Mouse (Mus musculus) inflammation-experienced regulatory T-cells, adult 6 months (primary cell): Measurements from ENCODE around the gene Tmem214. TPM values are rescaled to one million over a fixed set of nuclear protein-coding genes. Genes with fewer than 3 reads are reported as not detected.

Experiments
- ATAC-seq: one replicate; pipeline ENCODE4 v1.8.0; 2017
- polyA plus RNA-seq, 3 experiments: library from polyadenylated mRNA; unstranded; fragments of 100-300 nt; shearing (Covaris generic); gene quantifications; one replicate each; pipeline ENCODE4 v1.2.1; 2017

Gene Tmem214
- polyA plus RNA-seq: 10 to 100 TPM; 23.3 to 26.9 (median 25.2) TPM

- ATAC-seq: no peak
Observed at GRCm38 (mm10) chr5:30867712-30868111, at the start of gene Tmem214. Gene Tmem214 (plus strand): TSS chr5:30868012.

GRCm38 (mm10) chr5:30818758-30819309 lies 49.0 kb upstream of the Tmem214 start:
- no peak for ATAC-seq

- ATAC-seq: no peak
Observed at GRCm38 (mm10) chr5:30822689-30823088, 45.1 kb upstream of the Tmem214 start.

- ATAC-seq: no peak
Observed at GRCm38 (mm10) chr5:30823091-30823490, 44.7 kb upstream of the Tmem214 start.

- ATAC-seq: no peak
Observed at GRCm38 (mm10) chr5:30824124-30824988, 43.5 kb upstream of the Tmem214 start.

GRCm38 (mm10) chr5:30825166-30825565 lies 42.6 kb upstream of the Tmem214 start:
- ATAC-seq: no peak

- no peak for ATAC-seq
Observed at GRCm38 (mm10) chr5:30825821-30826220, 42.0 kb upstream of the Tmem214 start.

GRCm38 (mm10) chr5:30833416-30833815 lies 34.4 kb upstream of the Tmem214 start:
- ATAC-seq: no peak

- no peak for ATAC-seq
Observed at GRCm38 (mm10) chr5:30839731-30840130, 28.1 kb upstream of the Tmem214 start.

GRCm38 (mm10) chr5:30841896-30842295 lies 25.9 kb upstream of the Tmem214 start:
- no peak for ATAC-seq

- no peak for ATAC-seq
Observed at GRCm38 (mm10) chr5:30849891-30850555, 17.8 kb upstream of the Tmem214 start.

- no peak for ATAC-seq
Observed at GRCm38 (mm10) chr5:30850556-30850925, 17.3 kb upstream of the Tmem214 start.

GRCm38 (mm10) chr5:30853522-30853921 lies 14.3 kb upstream of the Tmem214 start:
- ATAC-seq: no peak

- no peak for ATAC-seq
Observed at GRCm38 (mm10) chr5:30855674-30856073, 12.1 kb upstream of the Tmem214 start.

GRCm38 (mm10) chr5:30856124-30856523 lies 11.7 kb upstream of the Tmem214 start:
- no peak for ATAC-seq

GRCm38 (mm10) chr5:30863852-30864251 lies 4.0 kb upstream of the Tmem214 start:
- no peak for ATAC-seq

GRCm38 (mm10) chr5:30864322-30864721 lies 3.5 kb upstream of the Tmem214 start:
- no peak for ATAC-seq

- no peak for ATAC-seq
Observed at GRCm38 (mm10) chr5:30866871-30867270, 941 bp upstream of the Tmem214 start.

GRCm38 (mm10) chr5:30868981-30869380 lies 1.2 kb downstream of the Tmem214 start:
- ATAC-seq: no peak

- peak; percentile 99 for ATAC-seq
Observed at GRCm38 (mm10) chr5:30869405-30870130, 1.8 kb downstream of the Tmem214 start.

- ATAC-seq: no peak
Observed at GRCm38 (mm10) chr5:30870131-30870406, 2.3 kb downstream of the Tmem214 start.

- no peak for ATAC-seq
Observed at GRCm38 (mm10) chr5:30872574-30872973, 4.8 kb downstream of the Tmem214 start.

GRCm38 (mm10) chr5:30874365-30874764 lies 6.6 kb downstream of the Tmem214 start:
- no peak for ATAC-seq
